Mouse (Mus musculus): ENCODE measurements at regions not wholly inside any gene's neighbourhood (a gene's known extent, or its start where the extent isn't known, plus 50 kb on each side); places are given as distances from the start of the nearest gene placed in this dataset.

GRCm38 (mm10) chr13:52198649-52199348 lies 332.3 kb downstream of the Diras2 start:
- TF ChIP-seq POLR2A (IDR thresholded peaks at IDR 0.05; ENCODE audit: insufficient read depth, low read length) = no peak
- TF ChIP-seq CTCF (IDR thresholded peaks at IDR 0.05; ENCODE audit: low read depth, low read length) = no peak

Data from ES-Bruce4 (cell line).